Mouse (Mus musculus): ENCODE measurements around the gene Plin3. TPM values are rescaled to one million over a fixed set of nuclear protein-coding genes. Genes with fewer than 3 reads are reported as not detected.

Gene Plin3
- polyA plus RNA-seq, 1 experiment from 2014 or later: 26.2 TPM

GRCm38 (mm10) chr17:56273482-56273881, 19.2 kb downstream of the Plin3 start:
- Histone ChIP-seq H3K9ac (ENCODE audit: low read depth, low read length) (no peak overlapping the region), H3K9me3 (ENCODE audit: control insufficient read depth, low read length) (no peaks in the 10 kb centered on the region), H3K27me3 (ENCODE audit: control insufficient read depth, insufficient read depth, low read length) (no peaks in the 10 kb centered on the region), H3K4me3 (ENCODE audit: low read depth, low read length) (no peak overlapping the region), H3K27ac (ENCODE audit: low read depth, low read length) (no peak overlapping the region), H3K4me1 (replicated peaks; ENCODE audit: control insufficient read depth, insufficient read depth, low read length) (no peaks in the 10 kb centered on the region), H3K4me2 (replicated peaks; ENCODE audit: low read depth, low read length) (no peak overlapping the region), H3K36me3 (ENCODE audit: control insufficient read depth, insufficient read depth, low read length) (0 out of 2 replicates have a peak, but pooled peaks cover 2% of the 10 kb centered on the region)
- no peak for DNase-seq (ENCODE audit: low spot score)
- WGBS: 88% methylated on average over 7 of the region's 7 CpGs
- ATAC-seq (ENCODE audit: low FRiP score): no peak

DNA sequence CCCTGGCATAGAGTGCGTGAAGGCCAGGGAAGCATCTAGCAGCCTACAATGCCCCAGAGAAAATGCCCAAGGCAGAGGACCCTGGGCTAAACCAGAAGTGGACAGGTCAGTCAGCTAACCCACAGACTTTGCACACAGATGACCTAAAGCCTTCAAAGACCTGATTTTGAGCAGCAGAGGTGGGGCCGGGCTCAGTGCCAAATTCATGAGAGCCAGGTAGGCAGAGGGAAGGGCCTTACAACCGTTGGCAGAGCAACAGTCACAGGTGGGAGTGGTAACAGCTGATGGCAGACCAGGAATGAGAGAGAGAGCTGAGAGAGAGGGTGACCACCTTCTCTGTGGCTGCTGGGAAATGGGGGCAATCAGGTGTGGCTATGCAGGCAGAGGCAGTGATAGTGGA, 20.0 kb downstream of the Plin3 start:
- ATAC-seq (ENCODE audit: low FRiP score) (no peak), DNase-seq (ENCODE audit: low spot score) (no peak)
- Histone ChIP-seq H3K27ac (ENCODE audit: low read depth, low read length) (no peak overlapping the region), H3K4me3 (ENCODE audit: low read depth, low read length) (no peak overlapping the region), H3K4me1 (replicated peaks; ENCODE audit: control insufficient read depth, insufficient read depth, low read length) (no peaks in the 10 kb centered on the region), H3K27me3 (ENCODE audit: control insufficient read depth, insufficient read depth, low read length) (no peaks in the 10 kb centered on the region), H3K36me3 (ENCODE audit: control insufficient read depth, insufficient read depth, low read length) (0 out of 2 replicates have a peak, but pooled peaks cover 2% of the 10 kb centered on the region), H3K9ac (ENCODE audit: low read depth, low read length) (no peak overlapping the region), H3K4me2 (replicated peaks; ENCODE audit: low read depth, low read length) (no peak overlapping the region), H3K9me3 (ENCODE audit: control insufficient read depth, low read length) (no peaks in the 10 kb centered on the region)
- WGBS: 74% methylated on average over 3 of the region's 3 CpGs

- Histone ChIP-seq H3K4me2 (replicated peaks; ENCODE audit: low read depth, low read length) (no peak overlapping the region), H3K27me3 (ENCODE audit: control insufficient read depth, insufficient read depth, low read length) (no peaks in the 10 kb centered on the region), H3K4me3 (ENCODE audit: low read depth, low read length) (no peak overlapping the region), H3K9me3 (ENCODE audit: control insufficient read depth, low read length) (no peaks in the 10 kb centered on the region), H3K36me3 (ENCODE audit: control insufficient read depth, insufficient read depth, low read length) (0 out of 2 replicates have a peak, but pooled peaks cover 2% of the 10 kb centered on the region), H3K27ac (ENCODE audit: low read depth, low read length) (no peak overlapping the region), H3K4me1 (replicated peaks; ENCODE audit: control insufficient read depth, insufficient read depth, low read length) (no peaks in the 10 kb centered on the region), H3K9ac (ENCODE audit: low read depth, low read length) (no peak overlapping the region)
- WGBS: 86% methylated on average over 12 of the region's 12 CpGs
- ATAC-seq (ENCODE audit: low FRiP score) (no peak), DNase-seq (ENCODE audit: low spot score) (no peak)
Measured at GRCm38 (mm10) chr17:56271609-56272253, 20.9 kb downstream of the Plin3 start.

- DNase-seq (ENCODE audit: low spot score): no peak
- H3K27ac ChIP-seq (ENCODE audit: low read depth, low read length): peak overlapping the region; percentile 42; the same call in 1 of the 2 replicates
- peak overlapping the region; percentile 33 for H3K4me3 ChIP-seq (ENCODE audit: low read depth, low read length)
- 0 out of 2 replicates have a peak, but pooled peaks cover 2% of the 10 kb centered on the region for H3K36me3 ChIP-seq (ENCODE audit: control insufficient read depth, insufficient read depth, low read length)
- H3K9me3 ChIP-seq (ENCODE audit: control insufficient read depth, low read length): no peaks in the 10 kb centered on the region
- H3K27me3 ChIP-seq (ENCODE audit: control insufficient read depth, insufficient read depth, low read length): no peaks in the 10 kb centered on the region
- 74% methylated on average over 3 of the region's 3 CpGs for WGBS
- H3K9ac ChIP-seq (ENCODE audit: low read depth, low read length): peak overlapping the region; percentile 63
- no peaks in the 10 kb centered on the region for H3K4me1 ChIP-seq (replicated peaks; ENCODE audit: control insufficient read depth, insufficient read depth, low read length)
- ATAC-seq (ENCODE audit: low FRiP score): peak; percentile 39; the same call in 1 of the 2 replicates
- peak overlapping the region; percentile 74 for H3K4me2 ChIP-seq (replicated peaks; ENCODE audit: low read depth, low read length)
Measured at GRCm38 (mm10) chr17:56269741-56270140, 22.9 kb downstream of the Plin3 start.

GRCm38 (mm10) chr17:56269153-56269630, 23.5 kb downstream of the Plin3 start:
- H3K4me1 ChIP-seq (replicated peaks; ENCODE audit: control insufficient read depth, insufficient read depth, low read length): no peaks in the 10 kb centered on the region
- H3K9ac ChIP-seq (ENCODE audit: low read depth, low read length): peak overlapping the region; percentile 63
- H3K36me3 ChIP-seq (ENCODE audit: control insufficient read depth, insufficient read depth, low read length): 0 out of 2 replicates have a peak, but pooled peaks cover 2% of the 10 kb centered on the region
- no peaks in the 10 kb centered on the region for H3K27me3 ChIP-seq (ENCODE audit: control insufficient read depth, insufficient read depth, low read length)
- WGBS: 23% methylated on average over 12 of the region's 12 CpGs
- peak overlapping the region; percentile 74 for H3K4me2 ChIP-seq (replicated peaks; ENCODE audit: low read depth, low read length)
- H3K9me3 ChIP-seq (ENCODE audit: control insufficient read depth, low read length): no peaks in the 10 kb centered on the region
- peak overlapping the region; percentile 33 for H3K4me3 ChIP-seq (ENCODE audit: low read depth, low read length)
- DNase-seq (ENCODE audit: low spot score) (peak; percentile 73), ATAC-seq (ENCODE audit: low FRiP score) (peak; percentile 88)
- peak overlapping the region; percentile 42; the same call in 1 of the 2 replicates for H3K27ac ChIP-seq (ENCODE audit: low read depth, low read length)

- H3K9me3 ChIP-seq (ENCODE audit: control insufficient read depth, low read length): no peaks in the 10 kb centered on the region
- no peak overlapping the region for H3K4me2 ChIP-seq (replicated peaks; ENCODE audit: low read depth, low read length)
Measured at GRCm38 (mm10) chr17:56266271-56266670, 26.4 kb downstream of the Plin3 start.

DNA sequence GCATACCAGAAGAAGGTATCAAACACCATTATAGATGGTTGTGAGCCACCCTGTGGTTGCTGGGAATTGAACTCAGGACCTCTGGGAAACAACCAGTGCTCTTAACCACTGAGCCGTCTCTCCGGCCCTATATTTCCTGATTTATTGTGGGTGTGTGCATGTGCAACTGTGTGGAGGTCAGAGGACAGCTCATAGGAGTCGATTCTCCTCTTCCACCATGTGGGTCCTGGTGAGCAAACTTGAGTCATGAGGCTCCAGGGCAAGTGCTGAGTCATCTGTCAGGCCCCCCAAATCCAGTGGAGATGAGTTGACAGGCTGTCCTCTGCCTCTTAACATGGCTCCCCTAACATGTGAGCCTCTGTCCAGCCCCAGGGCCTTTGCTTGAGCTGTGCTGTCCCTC, 26.8 kb downstream of the Plin3 start:
- Histone ChIP-seq H3K36me3 (ENCODE audit: control insufficient read depth, insufficient read depth, low read length) (no peaks in the 10 kb centered on the region), H3K4me1 (replicated peaks; ENCODE audit: control insufficient read depth, insufficient read depth, low read length) (no peaks in the 10 kb centered on the region), H3K9me3 (ENCODE audit: control insufficient read depth, low read length) (no peaks in the 10 kb centered on the region), H3K27me3 (ENCODE audit: control insufficient read depth, insufficient read depth, low read length) (no peaks in the 10 kb centered on the region), H3K27ac (ENCODE audit: low read depth, low read length) (no peak overlapping the region), H3K4me3 (ENCODE audit: low read depth, low read length) (no peak overlapping the region), H3K9ac (ENCODE audit: low read depth, low read length) (no peak overlapping the region), H3K4me2 (replicated peaks; ENCODE audit: low read depth, low read length) (no peak overlapping the region)
- 90% methylated on average over 3 of the region's 3 CpGs for WGBS
- DNase-seq (ENCODE audit: low spot score): no peak
- ATAC-seq (ENCODE audit: low FRiP score): no peak

More at GRCm38 (mm10) chr17:56266271-56266670, 26.4 kb downstream of the Plin3 start:
- DNase-seq (ENCODE audit: low spot score) (no peak), ATAC-seq (ENCODE audit: low FRiP score) (no peak)
- no peak overlapping the region for H3K4me3 ChIP-seq (ENCODE audit: low read depth, low read length)
- no peak overlapping the region for H3K27ac ChIP-seq (ENCODE audit: low read depth, low read length)
- H3K4me1 ChIP-seq (replicated peaks; ENCODE audit: control insufficient read depth, insufficient read depth, low read length): no peaks in the 10 kb centered on the region
- no peaks in the 10 kb centered on the region for H3K27me3 ChIP-seq (ENCODE audit: control insufficient read depth, insufficient read depth, low read length)
- H3K9ac ChIP-seq (ENCODE audit: low read depth, low read length): no peak overlapping the region
- 68% methylated on average over 3 of the region's 3 CpGs for WGBS
- 0 out of 2 replicates have a peak, but pooled peaks cover under 1% of the 10 kb centered on the region for H3K36me3 ChIP-seq (ENCODE audit: control insufficient read depth, insufficient read depth, low read length)

DNA sequence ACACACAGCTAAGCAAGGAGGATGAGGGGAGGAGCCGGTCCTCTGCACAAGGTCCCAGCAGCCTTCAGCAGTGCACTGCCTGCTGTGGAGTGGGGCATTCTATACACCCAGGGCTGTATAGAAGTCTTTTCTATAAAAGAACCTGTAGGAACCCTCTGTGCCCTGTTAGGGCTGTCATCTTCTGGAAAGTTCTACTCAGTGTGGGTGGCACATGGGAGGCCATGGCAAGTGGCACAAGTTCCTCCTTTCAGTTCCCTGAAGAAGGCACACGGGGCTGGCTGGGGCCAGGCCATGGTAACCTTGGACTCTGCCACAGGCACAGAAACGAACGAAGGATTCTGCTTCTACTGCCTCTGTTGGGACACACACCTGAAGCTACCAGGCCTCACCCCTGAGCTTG, 27.7 kb downstream of the Plin3 start:
- ATAC-seq (ENCODE audit: low FRiP score): no peak
- Histone ChIP-seq H3K4me2 (replicated peaks; ENCODE audit: low read depth, low read length) (no peak overlapping the region), H3K36me3 (ENCODE audit: control insufficient read depth, insufficient read depth, low read length) (peaks cover 3% of the 10 kb centered on the region; the same call in 1 of the 2 replicates), H3K27ac (ENCODE audit: low read depth, low read length) (no peak overlapping the region), H3K9ac (ENCODE audit: low read depth, low read length) (no peak overlapping the region), H3K4me3 (ENCODE audit: low read depth, low read length) (no peak overlapping the region), H3K27me3 (ENCODE audit: control insufficient read depth, insufficient read depth, low read length) (no peaks in the 10 kb centered on the region), H3K4me1 (replicated peaks; ENCODE audit: control insufficient read depth, insufficient read depth, low read length) (no peaks in the 10 kb centered on the region), H3K9me3 (ENCODE audit: control insufficient read depth, low read length) (no peaks in the 10 kb centered on the region)
- 97% methylated on average over 4 of the region's 4 CpGs for WGBS
- DNase-seq (ENCODE audit: low spot score): no peak

- Histone ChIP-seq H3K27me3 (ENCODE audit: control insufficient read depth, insufficient read depth, low read length) (no peaks in the 10 kb centered on the region), H3K4me3 (ENCODE audit: low read depth, low read length) (no peak overlapping the region), H3K27ac (ENCODE audit: low read depth, low read length) (no peak overlapping the region), H3K9me3 (ENCODE audit: control insufficient read depth, low read length) (no peaks in the 10 kb centered on the region), H3K4me2 (replicated peaks; ENCODE audit: low read depth, low read length) (no peak overlapping the region), H3K36me3 (ENCODE audit: control insufficient read depth, insufficient read depth, low read length) (peaks cover 6% of the 10 kb centered on the region; the same call in 1 of the 2 replicates), H3K4me1 (replicated peaks; ENCODE audit: control insufficient read depth, insufficient read depth, low read length) (0 out of 2 replicates have a peak, but pooled peaks cover 2% of the 10 kb centered on the region), H3K9ac (ENCODE audit: low read depth, low read length) (no peak overlapping the region)
- ATAC-seq (ENCODE audit: low FRiP score) (peak; percentile 77), DNase-seq (ENCODE audit: low spot score) (peak; percentile 85)
- WGBS: 22% methylated on average over 8 of the region's 8 CpGs
Measured at GRCm38 (mm10) chr17:56264020-56264419, 28.7 kb downstream of the Plin3 start.
